Mouse (Mus musculus): Measurements from ENCODE around the gene Rab28. TPM values are rescaled to one million over a fixed set of nuclear protein-coding genes. Genes with fewer than 3 reads are reported as not detected.

Rab28 gene
- polyA plus RNA-seq, 1 experiment from 2014 or later: 59.4 TPM

DNA sequence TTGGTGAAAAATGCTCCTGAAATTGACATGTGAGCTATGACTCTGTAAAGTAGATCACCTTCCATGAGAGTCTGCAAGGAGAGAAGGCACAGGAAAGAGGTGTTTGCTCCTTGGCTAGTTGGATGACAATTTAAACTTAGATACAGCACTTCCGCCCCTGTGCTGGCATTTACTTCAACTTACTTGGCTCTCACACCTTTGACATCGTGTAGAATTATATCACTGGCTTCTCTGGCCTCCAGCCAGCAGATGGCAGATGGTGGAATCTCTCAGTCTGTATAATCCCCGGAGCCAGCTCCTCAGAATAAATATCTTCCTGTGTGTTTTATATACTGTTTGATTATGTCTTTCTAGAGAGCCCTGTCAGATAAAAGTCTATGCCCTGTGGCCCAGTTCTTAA lies 112.8 kb downstream of the Rab28 start:
- Histone ChIP-seq H3K9ac (ENCODE audit: low read depth, low read length) (no peak overlapping the region), H3K4me1 (ENCODE audit: control insufficient read depth, insufficient read depth, low read depth, low read length) (peaks cover 5% of the 10 kb centered on the region), H3K4me2 (ENCODE audit: low read length) (no peak overlapping the region), H3K9me3 (ENCODE audit: control insufficient read depth, low read length) (no peaks in the 10 kb centered on the region), H3K27me3 (replicated peaks; ENCODE audit: control insufficient read depth, insufficient read depth, low read length) (no peaks in the 10 kb centered on the region), H3K4me3 (ENCODE audit: low read length) (no peak overlapping the region), H3K36me3 (ENCODE audit: control insufficient read depth, insufficient read depth, low read length) (no peaks in the 10 kb centered on the region), H3K27ac (ENCODE audit: low read depth, low read length) (no peak overlapping the region)
- 56% methylated on average over 3 of the region's 3 CpGs for WGBS
- ATAC-seq: no peak

DNA sequence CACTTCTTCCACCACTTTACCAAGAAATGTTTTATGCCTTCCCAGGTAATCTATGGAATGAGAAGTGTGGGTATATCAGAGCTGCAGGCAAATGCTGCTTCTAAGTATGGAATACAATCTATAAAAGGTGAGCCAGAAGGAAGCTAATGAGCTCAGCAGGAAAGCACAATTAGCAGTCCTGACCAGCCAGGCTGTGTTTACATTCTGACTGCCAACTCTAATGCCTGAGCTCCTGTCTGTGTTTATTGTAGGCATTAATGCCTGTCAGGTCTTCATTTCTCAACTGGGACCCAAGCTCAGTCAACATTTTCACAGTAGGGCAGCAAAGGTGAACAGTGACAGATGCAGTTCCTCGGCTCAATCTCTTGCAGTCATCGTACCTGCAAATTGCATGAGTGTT lies 129.9 kb downstream of the Rab28 start:
- Histone ChIP-seq H3K27ac (ENCODE audit: low read depth, low read length) (no peak overlapping the region), H3K36me3 (ENCODE audit: control insufficient read depth, insufficient read depth, low read length) (no peaks in the 10 kb centered on the region), H3K4me3 (ENCODE audit: low read length) (no peak overlapping the region), H3K9ac (ENCODE audit: low read depth, low read length) (no peak overlapping the region), H3K9me3 (ENCODE audit: control insufficient read depth, low read length) (no peaks in the 10 kb centered on the region), H3K27me3 (replicated peaks; ENCODE audit: control insufficient read depth, insufficient read depth, low read length) (no peaks in the 10 kb centered on the region), H3K4me2 (ENCODE audit: low read length) (no peak overlapping the region), H3K4me1 (ENCODE audit: control insufficient read depth, insufficient read depth, low read depth, low read length) (no peaks in the 10 kb centered on the region)
- 78% methylated on average over 2 of the region's 2 CpGs for WGBS
- no peak for ATAC-seq

Other genes starting within 250 kb of the Rab28 start
- not detected in 2 replicates for gene Nkx3-2, start 56.3 kb upstream of the Rab28 start, polyA plus RNA-seq (2015; fragmentation: Nextera tagmentation; extraction: Ambion mirVana)
- 25.1 and 26.3 TPM in 2 replicates for gene Bod1l, start 136.2 kb upstream of the Rab28 start, polyA plus RNA-seq (2015; fragmentation: Nextera tagmentation; extraction: Ambion mirVana)

Measured in hindbrain, embryonic 16.5 days (tissue).